Mouse (Mus musculus) spleen, adult 2 months (tissue): ENCODE data around the gene Ofcc1.

Experiments
- CTCF ChIP-seq: fragments of 200-500 bp; IDR thresholded peaks from 2 replicates; pipeline ENCODE4 v1.5.1; 2011; ENCODE audit warnings: mild to moderate bottlenecking, inconsistent platforms; ENCODE audit not compliant: insufficient read depth, insufficient read length, insufficient replicate concordance; ENCODE audit errors: extremely low read depth
- POLR2A ChIP-seq: fragments of 200-500 bp; IDR thresholded peaks from 2 replicates; pipeline ENCODE4 v1.6.1; 2011; ENCODE audit warnings: low read depth, low read length, inconsistent platforms

DNA sequence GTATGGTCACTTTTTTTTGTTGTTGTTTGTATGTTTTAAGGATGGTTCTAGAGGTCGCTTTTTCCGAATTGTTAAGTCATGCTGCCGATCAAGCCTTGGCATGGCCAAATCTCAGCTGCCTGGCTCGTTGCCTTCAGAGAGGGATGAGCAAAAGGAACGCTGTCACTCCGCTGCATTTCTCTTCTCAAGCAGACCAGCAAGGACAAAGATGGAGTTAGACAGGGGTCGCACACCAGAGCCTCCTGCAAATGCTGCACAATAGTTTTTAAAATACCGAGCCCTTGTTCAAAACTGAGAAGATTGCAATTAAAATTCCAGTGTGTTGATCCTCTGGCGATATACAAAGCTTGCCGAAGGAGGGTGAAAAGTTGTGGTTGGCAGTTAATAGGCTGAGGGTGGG is 70.4 kb downstream of the Ofcc1 start:
- TF ChIP-seq CTCF (no peak), POLR2A (no peak)
